Mouse (Mus musculus): ENCODE results near the gene Marcks.

Gene Marcks

GRCm38 (mm10) chr10:37138778-37139442 lies at the start of gene Marcks:
TSS of gene Marcks (minus strand) at chr10:37138920.
- peak; percentile 93 for DNase-seq (ENCODE audit: low read depth, low spot score)

GRCm38 (mm10) chr10:37177071-37177470 lies 38.4 kb upstream of the Marcks start:
- DNase-seq (ENCODE audit: low read depth, low spot score) = no peak

- DNase-seq (ENCODE audit: low read depth, low spot score) = peak; percentile 14
These were observed 33.8 kb upstream of the Marcks start for GRCm38 (mm10) chr10:37172416-37172950.

- no peak for DNase-seq (ENCODE audit: low read depth, low spot score)
These were observed 33.1 kb upstream of the Marcks start for GRCm38 (mm10) chr10:37171711-37172415.

GRCm38 (mm10) chr10:37170878-37171277 lies 32.2 kb upstream of the Marcks start:
- DNase-seq (ENCODE audit: low read depth, low spot score) = no peak

- no peak for DNase-seq (ENCODE audit: low read depth, low spot score)
These were observed 31.7 kb upstream of the Marcks start for GRCm38 (mm10) chr10:37170466-37170865.

- DNase-seq (ENCODE audit: low read depth, low spot score) = no peak
These were observed 28.8 kb upstream of the Marcks start for GRCm38 (mm10) chr10:37167527-37167926.

GRCm38 (mm10) chr10:37159731-37160130 lies 21.0 kb upstream of the Marcks start:
- DNase-seq (ENCODE audit: low read depth, low spot score) = no peak

- peak; percentile 16 for DNase-seq (ENCODE audit: low read depth, low spot score)
These were observed 18.4 kb upstream of the Marcks start for GRCm38 (mm10) chr10:37157156-37157555.

- no peak for DNase-seq (ENCODE audit: low read depth, low spot score)
These were observed 16.4 kb upstream of the Marcks start for GRCm38 (mm10) chr10:37155131-37155530.

GRCm38 (mm10) chr10:37151539-37152271 lies 13.0 kb upstream of the Marcks start:
- DNase-seq (ENCODE audit: low read depth, low spot score) = no peak

GRCm38 (mm10) chr10:37148016-37148415 lies 9.3 kb upstream of the Marcks start:
- no peak for DNase-seq (ENCODE audit: low read depth, low spot score)

- DNase-seq (ENCODE audit: low read depth, low spot score) = no peak
These were observed 6.7 kb upstream of the Marcks start for GRCm38 (mm10) chr10:37145456-37145855.

- no peak for DNase-seq (ENCODE audit: low read depth, low spot score)
These were observed 2.9 kb upstream of the Marcks start for GRCm38 (mm10) chr10:37141621-37142020.

GRCm38 (mm10) chr10:37140736-37141451 lies 2.2 kb upstream of the Marcks start:
- DNase-seq (ENCODE audit: low read depth, low spot score) = peak; percentile 95

- peak; percentile 48 for DNase-seq (ENCODE audit: low read depth, low spot score)
These were observed 1.5 kb upstream of the Marcks start for GRCm38 (mm10) chr10:37140166-37140735.

- DNase-seq (ENCODE audit: low read depth, low spot score) = peak; percentile 51
These were observed 884 bp upstream of the Marcks start for GRCm38 (mm10) chr10:37139443-37140165.

- peak; percentile 53 for DNase-seq (ENCODE audit: low read depth, low spot score)
These were observed 399 bp downstream of the Marcks start for GRCm38 (mm10) chr10:37138311-37138731.

GRCm38 (mm10) chr10:37137531-37138310 lies 999 bp downstream of the Marcks start:
- DNase-seq (ENCODE audit: low read depth, low spot score) = peak; percentile 81

Measured in brain, adult 2 months (tissue).